Mouse (Mus musculus) brain, embryonic 14.5 days (tissue): ENCODE data around the gene Tigd2.

ENCODE experiments used
- CTCF ChIP-seq: fragments of 200-500 bp; IDR thresholded peaks from 2 replicates; pipeline ENCODE4 v1.5.1; 2012; ENCODE audit warnings: inconsistent platforms, mild to moderate bottlenecking, moderate library complexity, borderline replicate concordance; ENCODE audit not compliant: insufficient read depth, insufficient read length; ENCODE audit errors: extremely low read depth
- POLR2A ChIP-seq: fragments of 200-500 bp; IDR thresholded peaks from 2 replicates; pipeline ENCODE4 v1.6.1; 2012; ENCODE audit warnings: mild to moderate bottlenecking, inconsistent platforms, borderline replicate concordance; ENCODE audit not compliant: poor library complexity, insufficient read depth, insufficient read length, severe bottlenecking; ENCODE audit errors: extremely low read depth

DNA sequence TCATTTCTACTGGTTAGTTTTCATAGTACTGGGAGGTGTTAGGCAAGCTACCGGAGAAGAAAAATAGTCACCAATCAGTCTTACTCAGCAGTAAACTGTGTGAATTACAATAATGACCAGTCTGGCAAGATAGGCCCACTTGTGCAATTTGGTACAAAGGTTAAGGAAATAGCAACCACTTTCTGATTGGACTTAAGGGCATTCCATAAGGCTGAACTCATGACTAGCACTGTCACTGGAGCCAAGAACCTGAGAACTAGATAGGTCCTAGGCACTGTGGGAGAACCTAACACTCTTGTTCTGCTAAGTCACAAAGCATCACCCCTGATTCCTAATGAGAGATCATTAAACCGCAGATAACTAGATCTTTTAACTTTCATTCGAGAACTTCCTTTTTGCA, 30.6 kb upstream of the Tigd2 start:
- no peak for TF ChIP-seq POLR2A
- no peak for TF ChIP-seq CTCF
